Mouse (Mus musculus) CH12.LX (cell line): ENCODE data around the gene Pkhd1.

Source experiments
- CHD2 ChIP-seq: IDR thresholded peaks from 2 replicates; pipeline ENCODE4 v1.6.1; 2011; ENCODE audit warnings: low read length, improper control_type of control experiment
- CTCF ChIP-seq, 2 experiments: IDR thresholded peaks in 1 of 2; conservative IDR thresholded peaks in 1 of 2; 2 replicates each; pipeline ENCODE4 v1.5.1; 2011 to 2012; ENCODE audit warnings: low read depth in 2 of 2, low read length in 2 of 2, improper control_type of control experiment in 1 of 2, inconsistent platforms in 1 of 2, mild to moderate bottlenecking in 1 of 2, moderate library complexity in 1 of 2
- E2F4 ChIP-seq: IDR thresholded peaks from 2 replicates; pipeline ENCODE4 v1.6.1; 2011; ENCODE audit warnings: low read depth, low read length, improper control_type of control experiment; ENCODE audit not compliant: insufficient replicate concordance
- ELF1 ChIP-seq: IDR thresholded peaks from 2 replicates; pipeline ENCODE4 v1.6.1; 2014; ENCODE audit warnings: low read depth, mild to moderate bottlenecking, inconsistent platforms, low read length, improper control_type of control experiment
- EP300 ChIP-seq: IDR thresholded peaks from 2 replicates; pipeline ENCODE4 v1.6.1; 2011; ENCODE audit warnings: low read length, improper control_type of control experiment
- HCFC1 ChIP-seq: IDR thresholded peaks from 2 replicates; pipeline ENCODE4 v1.6.1; 2012; ENCODE audit warnings: low read depth, mild to moderate bottlenecking, inconsistent platforms, low read length, improper control_type of control experiment
- JUND ChIP-seq: conservative IDR thresholded peaks from 2 replicates; pipeline ENCODE4 v1.6.1; 2011; ENCODE audit warnings: low read depth, low read length, improper control_type of control experiment
- KAT2A ChIP-seq: IDR thresholded peaks from 2 replicates; pipeline ENCODE4 v1.6.1; 2012; ENCODE audit warnings: low read length, improper control_type of control experiment, inconsistent platforms; ENCODE audit not compliant: insufficient replicate concordance
- MAFK ChIP-seq: IDR thresholded peaks from 2 replicates; pipeline ENCODE4 v1.6.1; 2011; ENCODE audit warnings: low read length, improper control_type of control experiment; ENCODE audit not compliant: insufficient replicate concordance
- MYC ChIP-seq: IDR thresholded peaks from 2 replicates; pipeline ENCODE4 v1.6.1; 2011; ENCODE audit warnings: low read depth, mild to moderate bottlenecking, improper control_type of control experiment, low read length
- POLR2A ChIP-seq: IDR thresholded peaks from 2 replicates; pipeline ENCODE4 v1.6.1; 2011; ENCODE audit warnings: low read depth, mild to moderate bottlenecking, improper control_type of control experiment, low read length
- SIN3A ChIP-seq: IDR thresholded peaks from 2 replicates; pipeline ENCODE4 v1.6.1; 2012; ENCODE audit warnings: low read length, improper control_type of control experiment, inconsistent platforms
- TCF12 ChIP-seq: IDR thresholded peaks from 2 replicates; pipeline ENCODE4 v1.6.1; 2014; ENCODE audit warnings: low read depth, mild to moderate bottlenecking, inconsistent platforms, low read length, improper control_type of control experiment

DNA sequence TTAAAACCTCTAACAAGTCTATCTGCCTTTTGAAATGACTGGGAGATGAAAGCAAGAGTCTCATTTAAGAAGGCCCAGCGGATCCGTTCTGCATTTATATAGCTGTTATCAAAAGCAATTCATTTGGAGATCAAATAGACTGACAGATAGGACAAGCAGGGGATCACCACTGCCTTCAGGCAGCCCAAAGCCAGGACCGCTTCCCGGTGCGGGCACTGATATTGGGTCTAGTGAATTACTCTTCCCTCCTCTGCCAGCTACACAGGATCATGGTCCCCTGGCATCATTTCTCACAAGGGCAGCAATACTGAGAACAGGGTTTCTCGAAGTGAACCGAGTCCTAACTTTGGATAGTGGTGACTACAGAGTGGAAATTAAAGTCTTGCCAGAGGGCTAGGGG, 582.6 kb downstream of the Pkhd1 start:
- TF ChIP-seq SIN3A (no peak), JUND (no peak), CTCF (conservative IDR thresholded peaks at IDR 0.05 in 1 of 2, IDR thresholded peaks at IDR 0.05 in 1 of 2; ENCODE audit: low read depth in 2 of 2, low read length in 2 of 2) (no peak), CHD2 (no peak), MAFK (no peak), POLR2A (no peak), ELF1 (no peak), KAT2A (no peak), E2F4 (no peak), TCF12 (no peak), MYC (no peak), HCFC1 (no peak), EP300 (no peak)
